In the genomic region with DNA sequence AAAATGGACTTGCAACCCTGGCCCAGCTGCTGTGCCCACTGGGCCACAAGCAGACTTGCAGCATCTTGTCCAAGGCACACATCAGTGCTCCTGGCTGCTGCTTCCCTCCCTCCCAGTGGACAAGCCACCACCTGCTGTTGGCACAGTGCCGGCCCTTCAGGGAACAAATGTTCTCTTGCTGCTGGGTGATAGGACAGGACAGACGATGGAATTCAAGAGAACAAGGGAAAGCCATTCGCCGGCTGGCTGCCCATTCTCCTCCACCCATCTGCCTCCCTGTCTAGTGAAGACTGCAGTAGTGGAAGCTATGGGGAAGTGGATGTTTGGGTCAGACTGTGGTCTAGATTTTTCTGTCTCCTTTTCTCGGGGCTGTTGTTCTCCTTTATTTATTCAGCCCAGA, we compare ENCODE assay signal across 8 mouse cellular contexts.
DNase-seq lines count a peak whose midpoint lies in the region; ATAC-seq and TF ChIP-seq lines count a peak whose summit lies in the region.

No protein-coding gene starts in this region.

- H3K4me1 ChIP-seq in forebrain, embryonic 10.5 days: peaks cover 6% of the 10 kb centered on the region
- H3K4me1 ChIP-seq in midbrain, embryonic 15.5 days: no peaks in the 10 kb centered on the region
- H3K4me1 ChIP-seq in stomach, postnatal 0 days (replicated peaks; ENCODE audit: control insufficient read depth, insufficient read depth): no peaks in the 10 kb centered on the region

- no peak overlapping the region for H3K27ac ChIP-seq in forebrain, embryonic 10.5 days
- H3K27ac ChIP-seq in midbrain, embryonic 15.5 days: no peak overlapping the region
- H3K27ac ChIP-seq in stomach, postnatal 0 days (replicated peaks): no peak overlapping the region

- 40% methylated on average over 5 of the region's 5 CpGs for WGBS in forebrain, embryonic 10.5 days
- 12% methylated on average over 5 of the region's 5 CpGs for WGBS in midbrain, embryonic 15.5 days
- WGBS in stomach, postnatal 0 days: 32% methylated on average over 5 of the region's 5 CpGs

- intact Hi-C loops in heart, postnatal 25 days (cut with DNase I): no loop called here

- H3K4me3 ChIP-seq in forebrain, embryonic 10.5 days: no peak overlapping the region
- no peak overlapping the region for H3K4me3 ChIP-seq in midbrain, embryonic 15.5 days
- no peak overlapping the region for H3K4me3 ChIP-seq in stomach, postnatal 0 days (ENCODE audit: low read depth, low read length)

- H3K4me2 ChIP-seq in midbrain, embryonic 15.5 days: no peak overlapping the region
- no peak overlapping the region for H3K4me2 ChIP-seq in stomach, postnatal 0 days (replicated peaks; ENCODE audit: low read depth)

- DNase-seq in thymus, adult 18-20 months: peak; percentile 10 to 16
- no peak for DNase-seq in thymus, postnatal 14 days
- peak; percentile 15 for DNase-seq in forebrain, embryonic 10.5 days (ENCODE audit: extremely low spot score, low spot score)
- DNase-seq in heart, postnatal 25 days (ENCODE audit: low spot score): peak; percentile 58
- peak; percentile 4 for DNase-seq in layer of hippocampus, adult 9-10 months (ENCODE audit: low spot score)
- DNase-seq in stomach, postnatal 0 days (ENCODE audit: low spot score): peak; percentile 16
- no peak for DNase-seq in spleen, postnatal 14 days (ENCODE audit: low spot score in 2 of 2)

- no peaks in the 10 kb centered on the region for H3K36me3 ChIP-seq in forebrain, embryonic 10.5 days (replicated peaks)
- no peaks in the 10 kb centered on the region for H3K36me3 ChIP-seq in midbrain, embryonic 15.5 days (replicated peaks)
- H3K36me3 ChIP-seq in stomach, postnatal 0 days (ENCODE audit: control insufficient read depth, insufficient read depth, low read length): no peaks in the 10 kb centered on the region

- no peaks in the 10 kb centered on the region for H3K9me3 ChIP-seq in forebrain, embryonic 10.5 days
- no peaks in the 10 kb centered on the region for H3K9me3 ChIP-seq in midbrain, embryonic 15.5 days
- H3K9me3 ChIP-seq in stomach, postnatal 0 days (ENCODE audit: control insufficient read depth, low read length): no peaks in the 10 kb centered on the region

- no peak overlapping the region for H3K9ac ChIP-seq in midbrain, embryonic 15.5 days
- no peak overlapping the region for H3K9ac ChIP-seq in stomach, postnatal 0 days (ENCODE audit: low read length)

- TF ChIP-seq EP300 in stomach, postnatal 0 days (optimal IDR thresholded peaks at IDR 0.05): no peak

- no peaks in the 10 kb centered on the region for H3K27me3 ChIP-seq in forebrain, embryonic 10.5 days (ENCODE audit: poor library complexity, severe bottlenecking)
- H3K27me3 ChIP-seq in midbrain, embryonic 15.5 days (replicated peaks): no peaks in the 10 kb centered on the region
- H3K27me3 ChIP-seq in stomach, postnatal 0 days (ENCODE audit: control insufficient read depth, insufficient read depth, low read length): no peaks in the 10 kb centered on the region

- ATAC-seq in midbrain, embryonic 15.5 days (replicated peaks): peak; percentile 76
- ATAC-seq in stomach, postnatal 0 days (ENCODE audit: low FRiP score, low TSS enrichment): no peak

- no peak for TF ChIP-seq CTCF in stomach, postnatal 0 days (IDR thresholded peaks at IDR 0.05; ENCODE audit: low read depth)

Comparison
In these comparisons a context has a peak if more than half of its experiments do, and no peak if none do; other contexts are left out.
1. DNase-seq: peak in thymus, adult 18-20 months (2 of 2), forebrain, embryonic 10.5 days (single experiment), heart, postnatal 25 days (single experiment), layer of hippocampus, adult 9-10 months (single experiment) and stomach, postnatal 0 days (single experiment); none in thymus, postnatal 14 days (single experiment) and spleen, postnatal 14 days (0 of 2).